Mouse (Mus musculus) lung, embryonic 14.5 days (tissue): ENCODE data around the gene Fpgt. TPM values are rescaled to one million over a fixed set of nuclear protein-coding genes. Genes with fewer than 3 reads are reported as not detected.

ENCODE experiments used
- ATAC-seq: fragments of 200-750 bp; cut with Nextera tagmentation; 2 replicates; pipeline ENCODE4 v1.8.0; 2017; ENCODE audit warnings: mild to moderate bottlenecking, moderate TSS enrichment, moderate library complexity; ENCODE audit not compliant: insufficient read depth
- DNase-seq: peaks from one replicate; pipeline ENCODE4 v3.0.0-alpha.2; 2015
- H3K27ac ChIP-seq: fragments of 300-500 bp; sonication (generic); 2 replicates; pipeline ENCODE4 v1.5.1; 2014; ENCODE audit warnings: low read depth, mild to moderate bottlenecking, moderate library complexity
- H3K27me3 ChIP-seq: fragments of 300-500 bp; sonication (generic); 2 replicates; pipeline ENCODE4 v1.6.1; 2014; ENCODE audit warnings: low read length, control low read depth; ENCODE audit not compliant: insufficient read depth
- H3K36me3 ChIP-seq: fragments of 300-500 bp; sonication (generic); 2 replicates; pipeline ENCODE4 v1.6.1; 2014; ENCODE audit warnings: control low read depth; ENCODE audit not compliant: insufficient read depth
- H3K4me1 ChIP-seq: fragments of 300-500 bp; sonication (generic); 2 replicates; pipeline ENCODE4 v1.6.1; 2014; ENCODE audit warnings: antibody characterized with exemption, control low read depth; ENCODE audit not compliant: insufficient read depth
- H3K4me2 ChIP-seq: fragments of 300-500 bp; sonication (generic); 2 replicates; pipeline ENCODE4 v1.6.1; 2014; ENCODE audit warnings: mild to moderate bottlenecking
- H3K4me3 ChIP-seq: fragments of 300-500 bp; sonication (generic); 2 replicates; pipeline ENCODE4 v1.5.1; 2014; ENCODE audit warnings: low read depth, low read length
- H3K9ac ChIP-seq: fragments of 300-500 bp; sonication (generic); 2 replicates; pipeline ENCODE4 v1.6.1; 2014
- H3K9me3 ChIP-seq: fragments of 300-500 bp; sonication (generic); 2 replicates; pipeline ENCODE4 v1.6.1; 2016; ENCODE audit warnings: low read depth, low read length, control low read depth
- CTCF ChIP-seq: IDR thresholded peaks from 2 replicates; pipeline ENCODE4 v1.5.1; 2016; ENCODE audit warnings: antibody characterized with exemption, low read depth
- WGBS: fragments of 180-500 bp; shearing (Covaris S2); extraction: QIAGEN DNeasy Blood & Tissue Kit; methylation state at CpG from one replicate; pipeline ENCODE4 v1.1.7; 2014; 5-methylcytosine and 5-hydroxymethylcytosine counted together
- polyA plus RNA-seq: library from polyadenylated mRNA; unstranded; fragments of >200 nt; fragmentation: Nextera tagmentation; extraction: Ambion mirVana; gene quantifications from 2 replicates; pipeline ENCODE4 v1.2.1, GENCODE M21; 2014

Gene Fpgt
- polyA plus RNA-seq, 1 experiment from 2014 or later, result 12.7 TPM

DNA sequence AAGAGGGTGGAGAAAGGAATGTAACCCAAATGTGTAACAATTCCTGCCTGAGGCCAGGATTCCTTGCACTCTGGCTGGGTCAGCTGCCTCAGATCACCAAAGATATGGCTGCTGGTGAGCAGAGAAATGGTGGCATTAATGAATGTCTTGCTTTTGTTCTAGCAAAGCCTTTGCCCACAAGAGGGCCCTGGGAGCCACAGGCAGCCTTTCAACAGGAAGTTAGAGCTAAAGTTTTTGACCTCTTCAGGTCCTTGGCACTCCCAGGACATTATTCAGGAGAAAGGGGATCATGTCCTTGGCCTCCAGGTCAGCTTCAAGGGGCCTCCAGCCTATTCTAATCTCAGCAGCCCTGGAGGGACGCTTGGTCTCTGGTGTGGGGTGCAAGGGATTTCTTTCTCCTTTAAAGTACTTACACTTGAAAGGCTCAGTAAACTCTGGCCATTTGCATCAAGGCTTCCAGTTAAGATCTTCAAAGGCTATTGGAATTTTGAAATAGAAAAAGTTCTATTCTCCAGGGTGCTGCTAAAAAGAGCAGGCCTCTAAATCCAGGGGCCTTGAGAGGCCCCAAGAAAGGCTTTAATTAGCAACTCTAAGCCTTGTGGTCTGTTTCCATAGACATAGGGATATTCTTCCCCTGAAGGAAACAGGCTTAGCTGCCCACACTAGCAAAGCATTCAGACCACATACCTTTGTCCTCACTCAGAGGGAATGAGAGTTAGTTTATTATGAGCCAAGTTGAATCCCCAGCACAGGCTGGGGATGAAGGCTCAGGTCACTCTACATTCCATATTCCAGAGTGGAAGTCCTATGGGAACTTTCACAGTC lies 54.0 kb downstream of the Fpgt start:
- Histone ChIP-seq H3K36me3 (no peaks in the 10 kb centered on the region), H3K4me3 (no peak overlapping the region), H3K4me1 (no peaks in the 10 kb centered on the region), H3K9ac (no peak overlapping the region), H3K27me3 (no peaks in the 10 kb centered on the region), H3K27ac (no peak overlapping the region), H3K4me2 (no peak overlapping the region), H3K9me3 (no peaks in the 10 kb centered on the region)
- 34% methylated on average over 1 of the region's 1 CpGs for WGBS
- ATAC-seq, result no peak
- TF ChIP-seq CTCF, result no peak
- DNase-seq, result no peak

Other genes starting within 250 kb of the Fpgt start
- 0.32 TPM in 1 of 2 replicates, not detected in the other for gene Tnni3k, start 38.0 kb downstream of the Fpgt start, polyA plus RNA-seq
- 0.67 and 0.70 TPM in 2 replicates for gene Lrriq3, start within 50 bp of the Fpgt start, polyA plus RNA-seq